Mouse (Mus musculus) left cerebral cortex, adult 9 months (tissue): ENCODE measurements around the gene Trak1.
A peak's percentile ranks its signal among the peaks of the same experiment; 100 is the strongest.

Experiments
- DNase-seq, 2 experiments: peaks; one replicate each; pipeline ENCODE4 v3.0.0; 2022; ENCODE audit warnings: low spot score in 2 of 2

Gene Trak1

DNA sequence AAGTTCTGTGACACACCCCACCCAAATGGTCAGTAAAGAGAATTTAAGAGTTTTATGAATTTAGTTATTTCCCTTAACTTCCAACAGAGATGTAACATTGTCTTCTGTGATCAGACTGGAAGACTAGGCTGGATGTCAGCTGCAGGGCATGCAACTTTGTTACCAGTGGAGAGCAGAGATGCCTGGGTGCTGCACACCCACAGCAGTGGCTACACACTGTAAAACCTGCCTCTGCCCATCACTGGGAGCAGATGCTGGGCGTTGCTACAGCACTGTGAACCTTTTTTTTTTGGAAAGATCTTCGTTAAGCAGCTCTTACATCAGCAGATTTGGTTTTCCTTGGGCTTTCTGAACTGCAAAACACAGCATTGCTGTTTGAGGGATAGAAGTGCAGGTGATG lies 97.6 kb downstream of the Trak1 start:
- DNase-seq = no peak

DNA sequence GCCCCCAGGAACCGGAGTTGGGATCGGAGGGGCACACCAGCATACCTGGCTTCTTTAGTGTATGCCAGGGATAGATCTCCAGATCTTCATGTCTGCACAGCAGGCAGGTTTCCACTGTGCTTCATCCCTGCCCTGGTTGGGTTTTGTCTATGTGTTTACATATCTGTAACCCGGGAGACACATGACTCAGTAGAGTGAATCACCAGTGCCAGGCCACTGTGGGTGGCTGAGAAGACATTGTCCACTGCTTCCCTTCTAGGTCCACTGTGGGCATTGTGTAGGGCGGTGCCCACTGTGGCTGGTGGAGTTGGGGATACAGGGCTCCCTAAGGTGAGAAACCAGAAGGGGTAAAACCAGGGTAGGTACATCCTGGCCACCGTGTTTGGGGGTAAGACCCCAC lies 98.5 kb downstream of the Trak1 start:
- DNase-seq = no peak

DNA sequence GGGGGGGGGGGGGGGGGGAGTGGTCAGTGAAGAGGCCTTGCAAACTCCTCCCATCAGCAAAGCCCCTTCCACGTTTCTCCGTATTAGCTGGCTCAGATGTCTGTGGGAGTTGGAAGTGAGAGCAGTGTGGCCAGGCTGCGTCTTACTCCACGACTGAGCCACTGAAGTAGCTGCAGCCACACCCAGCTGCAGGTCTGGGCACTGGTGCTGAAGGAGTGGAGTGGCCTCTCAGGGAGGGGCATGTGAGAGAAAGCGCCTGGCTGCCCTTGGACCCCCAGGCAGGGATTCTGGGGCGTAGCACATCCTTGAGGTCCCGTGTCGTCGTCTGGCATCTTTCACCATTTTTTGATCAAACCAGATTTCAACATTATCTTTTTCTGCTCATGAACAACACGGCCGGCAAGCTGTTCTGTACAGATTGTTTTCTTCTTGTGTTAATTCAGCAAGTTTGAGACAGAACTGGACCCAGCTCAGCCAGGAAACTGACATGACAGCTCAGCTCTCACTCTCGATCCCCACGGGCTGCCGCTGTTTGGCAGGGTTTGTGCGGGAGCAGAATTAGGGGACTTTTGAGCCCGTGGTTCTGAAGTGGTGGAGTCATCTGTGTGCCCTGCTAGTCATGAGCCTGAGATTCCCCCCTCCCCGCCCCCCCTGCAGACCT lies 100.9 kb downstream of the Trak1 start:
- DNase-seq = no peak

DNA sequence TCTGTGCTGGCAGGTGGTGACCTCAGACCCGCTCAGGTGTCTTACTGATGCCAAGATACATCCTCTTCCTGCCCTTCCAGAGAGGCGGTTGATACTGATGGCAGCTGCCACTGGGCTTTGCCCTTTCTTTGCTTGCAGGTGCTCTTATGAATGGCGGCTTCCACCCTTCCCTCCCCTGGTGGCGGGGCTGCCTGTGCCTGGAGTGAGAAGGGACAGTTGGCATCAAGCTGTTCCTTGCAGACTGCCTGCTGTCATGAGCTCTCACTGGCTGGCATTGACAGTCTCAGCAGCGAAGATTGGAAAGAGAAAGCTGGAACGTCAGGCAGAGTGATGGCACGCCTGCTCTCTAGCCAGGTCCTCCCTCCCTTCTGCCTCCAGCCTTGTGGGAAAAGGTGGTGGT lies 101.5 kb downstream of the Trak1 start:
- peak in 1 of 2 experiments; percentile 69 for DNase-seq

DNA sequence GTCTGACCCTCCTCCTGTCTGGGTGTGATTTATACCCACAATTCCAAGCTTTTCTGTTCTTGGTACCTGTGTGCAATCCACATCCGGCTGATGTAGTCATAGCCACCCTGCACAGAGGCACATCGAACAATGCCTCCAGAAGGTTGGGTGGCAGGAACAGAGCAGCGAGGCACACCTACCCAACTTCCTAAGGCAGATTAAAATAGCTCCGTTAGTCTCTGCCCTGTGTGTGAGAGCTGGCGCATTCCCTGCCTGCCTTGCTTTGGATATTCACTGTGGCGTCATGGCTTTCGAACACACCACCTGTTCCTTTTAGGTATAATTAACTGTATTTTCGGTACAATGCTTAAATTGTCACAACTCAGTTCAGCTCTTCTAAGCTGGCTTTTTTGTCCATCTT lies 103.3 kb downstream of the Trak1 start:
- peak in 1 of 2 experiments; percentile 68 for DNase-seq

DNA sequence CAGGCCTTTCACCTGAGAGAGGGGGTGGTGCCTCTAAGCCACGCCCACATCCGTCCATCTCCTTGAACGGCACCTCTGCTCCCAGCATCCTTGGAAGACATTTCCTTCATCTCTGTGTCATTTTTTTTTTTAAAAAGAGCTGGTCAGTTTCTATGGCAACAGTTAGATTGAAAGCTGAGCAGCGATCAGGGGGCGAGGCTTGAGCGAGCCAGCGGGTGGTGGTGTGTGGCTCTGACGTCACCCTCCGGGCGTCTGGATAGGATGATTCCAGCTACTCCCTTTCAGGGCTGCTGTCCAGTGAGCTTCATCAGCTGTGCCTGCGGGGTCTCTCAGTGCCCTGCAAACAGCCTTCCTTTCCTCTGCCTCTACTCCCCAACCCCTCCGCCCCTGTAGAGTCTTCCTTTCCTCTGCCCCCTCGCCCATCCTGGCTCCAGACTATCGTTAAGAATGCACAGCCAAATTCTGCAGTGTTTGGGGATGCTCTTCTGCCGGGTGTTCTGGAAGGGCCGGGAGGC lies 105.9 kb downstream of the Trak1 start:
- peak; percentile 78 to 86 for DNase-seq

DNA sequence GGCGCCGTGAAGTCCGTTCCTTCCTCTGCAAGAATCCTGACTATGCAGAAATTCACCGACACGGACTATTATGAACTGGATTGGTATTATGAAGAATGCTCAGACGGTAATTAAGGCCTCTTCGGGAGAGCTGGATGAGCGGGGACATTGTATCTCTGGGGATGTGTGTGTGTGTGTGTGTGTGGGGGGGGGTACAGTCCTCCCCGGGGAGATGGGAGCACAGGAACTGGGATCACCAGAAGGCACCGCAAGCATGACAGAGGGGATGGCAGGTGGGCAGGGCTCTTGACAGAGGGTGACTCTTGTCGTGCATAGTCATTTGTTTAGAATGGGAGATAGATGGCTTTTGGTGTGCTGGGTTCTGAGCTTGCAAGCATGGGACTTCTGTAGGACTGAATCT lies 106.4 kb downstream of the Trak1 start:
- no peak for DNase-seq

DNA sequence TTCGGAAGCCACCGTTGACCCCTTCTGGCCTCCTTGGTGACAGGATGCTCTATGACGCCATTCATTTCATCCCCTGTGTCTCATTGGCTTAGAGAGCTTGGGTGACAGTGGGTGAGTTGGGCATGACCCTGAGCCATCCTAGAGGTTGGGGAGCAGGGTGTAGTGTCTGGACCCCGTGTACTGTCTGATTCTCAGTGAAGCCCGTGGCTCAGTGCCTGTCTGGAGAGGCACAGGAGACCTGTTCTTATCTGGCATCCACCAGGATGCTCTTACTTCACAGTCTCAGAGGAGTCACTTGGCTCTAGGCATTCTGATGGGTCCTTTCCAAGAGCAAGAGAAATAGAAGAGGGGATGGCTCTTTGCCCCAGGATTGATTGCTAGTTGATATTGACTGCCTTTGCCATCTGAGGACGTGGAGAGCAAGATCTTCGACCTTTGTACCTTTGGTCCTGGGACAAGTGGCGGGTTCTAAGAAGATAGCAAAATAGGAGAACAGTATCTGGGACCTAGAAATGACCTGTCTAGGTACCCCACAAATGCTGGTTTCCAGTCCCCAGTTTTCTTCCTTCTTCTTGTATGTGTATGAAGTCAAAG lies 107.9 kb downstream of the Trak1 start:
- DNase-seq = no peak

DNA sequence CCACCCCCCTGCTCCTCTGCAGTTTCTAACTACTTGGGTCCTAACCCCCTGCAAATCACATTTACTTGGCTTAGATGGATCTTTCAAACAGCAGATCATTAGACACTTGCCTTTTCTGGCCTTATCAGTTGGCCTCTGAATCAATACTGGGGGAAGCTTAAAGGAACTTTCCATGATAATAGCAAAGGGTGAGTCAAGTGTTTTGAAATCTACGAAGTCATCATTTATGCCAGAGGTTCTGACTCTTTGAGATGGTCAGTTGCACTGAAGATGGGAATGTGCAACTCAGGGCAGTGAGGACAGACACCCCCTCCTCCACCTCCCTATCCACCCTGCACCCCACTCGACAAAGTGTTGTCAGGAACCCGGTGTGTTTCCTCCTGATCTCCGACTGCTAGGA lies 108.5 kb downstream of the Trak1 start:
- DNase-seq = no peak

DNA sequence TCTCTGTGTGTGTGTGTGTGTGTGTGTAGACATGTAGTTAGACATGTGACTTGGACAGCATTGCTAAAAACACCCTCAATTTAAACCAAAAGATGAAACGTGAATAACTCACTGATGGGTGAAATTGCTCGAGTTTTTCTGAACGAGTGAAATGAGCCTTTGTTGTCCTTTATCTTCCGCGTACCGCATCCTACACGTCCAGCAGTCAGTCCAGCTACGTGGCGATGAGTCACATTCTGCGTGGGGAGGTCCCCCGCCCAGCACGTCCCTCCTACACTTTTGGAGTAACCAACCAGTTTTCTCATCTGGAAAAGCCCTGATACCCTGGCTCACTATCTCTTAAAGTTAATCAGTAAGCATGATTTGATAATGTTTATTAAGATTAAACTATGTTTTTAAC lies 116.9 kb downstream of the Trak1 start:
- peak in 1 of 2 experiments; percentile 53 for DNase-seq

DNA sequence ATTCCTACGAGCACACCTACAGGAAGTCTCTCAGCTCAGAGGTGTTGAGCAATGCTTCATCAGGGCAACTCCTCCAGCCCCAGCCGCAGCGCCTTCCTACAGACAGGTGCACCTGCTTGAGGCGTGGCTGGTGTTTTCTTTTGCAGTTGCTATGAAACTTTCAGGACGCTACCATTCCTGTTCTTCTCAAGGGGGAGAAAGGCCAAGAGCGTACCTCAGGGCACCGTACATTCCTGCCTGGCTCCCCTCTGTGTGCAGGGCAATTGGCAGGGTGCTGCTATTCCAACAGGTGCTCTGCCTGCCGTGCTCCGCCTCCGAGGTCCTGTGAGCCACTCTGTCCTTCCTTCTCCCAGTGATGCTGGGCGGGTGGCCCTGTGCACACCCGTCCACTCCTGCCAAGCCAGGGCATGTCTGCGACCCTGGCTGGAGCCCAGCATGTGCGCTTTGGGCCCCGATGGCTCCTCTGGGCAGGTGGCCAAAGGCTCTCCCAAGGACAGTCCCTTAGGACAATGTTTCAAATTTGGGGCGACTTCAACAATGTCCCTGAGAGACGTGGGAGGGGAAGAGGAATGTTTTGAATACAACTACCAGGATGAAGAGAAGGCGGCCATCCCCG lies 118.4 kb downstream of the Trak1 start:
- DNase-seq = no peak

DNA sequence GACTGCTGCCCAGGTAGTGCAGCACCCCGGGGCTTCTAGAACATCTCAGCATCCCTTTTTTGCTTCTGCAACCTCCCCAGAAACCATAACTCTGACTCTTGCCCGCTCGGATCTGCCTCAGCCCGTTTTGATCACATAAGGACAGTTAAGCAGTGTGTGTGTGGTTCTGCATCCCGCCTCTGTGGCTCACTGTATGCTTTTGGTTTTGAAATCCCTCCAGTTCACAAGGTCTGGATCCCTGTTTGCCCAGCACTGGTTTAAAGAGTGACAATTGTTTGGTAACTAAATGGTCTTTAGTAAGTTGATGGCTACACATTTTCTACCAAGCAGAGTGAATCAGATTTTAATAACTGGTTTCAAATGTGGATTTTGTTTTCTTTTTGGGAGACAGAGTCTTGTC lies 119.2 kb downstream of the Trak1 start:
- no peak for DNase-seq

DNA sequence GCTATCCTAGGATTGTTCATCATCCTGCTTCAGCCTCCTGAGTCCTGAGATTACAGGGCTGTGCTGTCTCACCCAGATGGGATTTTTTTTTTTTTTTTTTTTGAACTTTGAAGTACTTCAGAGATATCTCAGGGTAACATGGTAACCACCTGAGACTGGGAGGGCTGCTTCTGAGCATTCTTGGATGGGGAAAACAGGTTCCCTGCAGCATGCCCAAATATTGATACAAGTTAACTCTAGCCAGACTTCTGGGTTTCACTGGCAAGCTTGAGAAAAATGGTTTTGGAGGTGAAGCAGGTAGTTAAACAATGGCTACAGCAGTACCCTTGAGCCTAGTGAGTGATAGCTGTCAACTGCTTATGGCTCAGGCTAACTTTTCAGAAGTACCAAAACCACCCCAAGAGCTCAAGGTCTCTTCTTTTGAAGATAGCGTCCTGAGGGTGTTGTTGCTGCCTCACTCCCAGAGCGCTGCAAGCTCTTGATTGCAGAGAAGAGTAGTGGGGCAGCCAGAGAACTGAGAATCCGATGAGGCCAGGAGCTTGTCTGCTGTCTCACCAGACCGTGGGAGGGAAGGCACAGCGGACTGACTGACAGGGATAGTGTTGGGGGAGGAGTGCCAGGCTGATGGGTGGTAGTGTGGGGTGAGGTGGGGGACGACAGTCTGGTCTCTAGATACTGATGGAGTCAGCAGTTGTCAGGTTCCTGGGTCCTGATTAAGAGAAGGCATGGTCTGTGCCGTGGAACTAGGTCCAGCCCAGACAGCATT lies 119.8 kb downstream of the Trak1 start:
- no peak for DNase-seq

DNA sequence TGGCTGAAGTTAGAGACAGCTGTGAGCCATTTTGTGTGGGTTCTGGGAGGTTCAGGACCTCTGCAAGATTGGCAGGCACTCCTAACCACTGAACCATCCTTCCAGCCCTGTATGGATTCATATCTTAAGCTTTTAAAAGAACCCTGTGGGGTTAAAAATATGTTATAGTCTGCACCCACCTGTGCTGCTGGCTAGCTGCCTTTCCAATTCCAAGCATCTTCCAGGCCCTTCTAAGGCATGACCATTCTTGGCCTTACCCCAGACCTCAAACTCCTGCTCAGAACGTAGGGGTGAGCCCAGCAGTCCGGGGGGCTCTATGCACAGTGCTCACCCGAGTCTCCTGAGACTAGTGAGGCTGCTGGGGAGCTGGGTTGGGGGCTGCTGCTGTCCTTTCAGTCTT lies 121.7 kb downstream of the Trak1 start:
- no peak for DNase-seq

DNA sequence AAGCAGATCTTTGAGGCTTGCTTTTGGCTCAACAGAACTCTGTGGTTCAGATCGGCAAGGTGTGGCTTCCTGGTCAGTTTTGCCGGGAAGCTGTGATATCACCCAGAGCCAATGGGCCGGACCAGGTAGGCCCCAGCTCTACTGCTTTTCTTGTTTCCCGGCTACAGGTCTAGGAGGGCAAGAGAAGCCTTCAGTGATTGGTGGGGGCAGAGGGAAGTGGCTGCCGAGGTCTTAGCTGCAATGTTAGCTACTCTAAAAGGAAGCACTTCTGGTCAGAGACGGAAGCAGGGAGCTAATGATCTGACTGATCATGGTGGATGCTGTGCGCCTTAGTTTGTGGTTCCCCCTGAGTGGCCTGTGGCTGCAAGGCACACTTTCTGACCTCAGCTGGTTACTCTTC lies 122.3 kb downstream of the Trak1 start:
- no peak for DNase-seq

DNA sequence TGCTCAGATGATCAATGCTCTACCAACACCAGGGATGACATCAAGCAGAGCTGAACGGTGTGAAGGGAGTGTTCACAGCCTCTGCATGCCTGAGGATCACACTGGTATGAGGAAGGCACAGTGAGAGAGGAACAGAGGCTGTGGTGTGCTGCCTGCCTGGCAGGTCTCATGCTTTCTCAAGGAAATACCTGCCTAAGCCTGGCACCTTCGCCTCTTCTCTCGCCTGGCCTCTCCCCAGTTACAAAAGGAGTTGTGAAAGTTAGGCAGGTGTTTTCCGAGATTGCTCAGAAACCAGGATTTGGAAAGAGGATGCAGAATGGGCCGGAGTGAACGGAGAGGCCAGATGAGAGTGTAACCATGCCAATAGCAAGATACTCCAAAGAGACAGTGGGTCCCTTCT lies 123.5 kb downstream of the Trak1 start:
- no peak for DNase-seq

DNA sequence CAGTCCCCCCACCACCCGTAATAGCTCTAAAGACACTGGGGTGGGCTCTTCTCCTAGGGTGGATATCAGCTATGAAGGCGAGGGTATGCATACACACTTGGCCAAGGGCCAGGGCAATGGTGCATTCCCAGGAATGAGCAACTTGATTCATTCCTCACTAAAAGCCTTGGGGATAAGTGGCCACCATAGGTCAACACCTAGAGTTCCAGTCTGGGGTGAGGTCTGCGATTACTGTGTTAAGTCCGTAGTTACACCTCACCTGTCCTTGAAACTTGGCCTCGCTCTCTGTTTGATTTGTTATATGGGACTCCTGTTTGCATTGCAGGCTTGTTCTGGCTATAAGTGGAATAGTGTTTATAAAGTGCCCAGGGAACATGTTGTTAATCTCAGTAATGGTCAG lies 125.1 kb downstream of the Trak1 start:
- no peak for DNase-seq

DNA sequence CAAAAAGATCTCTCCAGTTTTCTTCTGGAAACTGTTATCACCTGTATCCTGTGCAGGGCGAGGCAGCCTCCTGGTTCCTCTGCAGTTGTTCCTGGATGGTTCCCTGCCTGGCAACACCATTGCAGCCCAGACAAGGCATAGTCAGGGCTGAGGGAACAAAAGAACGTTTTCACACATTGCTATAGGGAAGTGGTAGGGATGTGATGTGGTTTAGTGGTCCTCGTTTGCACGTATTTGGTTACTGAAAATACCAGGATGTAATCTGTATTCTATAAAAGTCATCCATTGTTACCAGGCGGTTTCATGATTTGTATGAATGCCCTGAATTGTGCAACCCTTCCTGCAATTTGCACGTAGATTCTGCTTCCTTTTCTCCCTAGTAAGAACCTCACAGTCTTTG lies 126.3 kb downstream of the Trak1 start:
- no peak for DNase-seq

DNA sequence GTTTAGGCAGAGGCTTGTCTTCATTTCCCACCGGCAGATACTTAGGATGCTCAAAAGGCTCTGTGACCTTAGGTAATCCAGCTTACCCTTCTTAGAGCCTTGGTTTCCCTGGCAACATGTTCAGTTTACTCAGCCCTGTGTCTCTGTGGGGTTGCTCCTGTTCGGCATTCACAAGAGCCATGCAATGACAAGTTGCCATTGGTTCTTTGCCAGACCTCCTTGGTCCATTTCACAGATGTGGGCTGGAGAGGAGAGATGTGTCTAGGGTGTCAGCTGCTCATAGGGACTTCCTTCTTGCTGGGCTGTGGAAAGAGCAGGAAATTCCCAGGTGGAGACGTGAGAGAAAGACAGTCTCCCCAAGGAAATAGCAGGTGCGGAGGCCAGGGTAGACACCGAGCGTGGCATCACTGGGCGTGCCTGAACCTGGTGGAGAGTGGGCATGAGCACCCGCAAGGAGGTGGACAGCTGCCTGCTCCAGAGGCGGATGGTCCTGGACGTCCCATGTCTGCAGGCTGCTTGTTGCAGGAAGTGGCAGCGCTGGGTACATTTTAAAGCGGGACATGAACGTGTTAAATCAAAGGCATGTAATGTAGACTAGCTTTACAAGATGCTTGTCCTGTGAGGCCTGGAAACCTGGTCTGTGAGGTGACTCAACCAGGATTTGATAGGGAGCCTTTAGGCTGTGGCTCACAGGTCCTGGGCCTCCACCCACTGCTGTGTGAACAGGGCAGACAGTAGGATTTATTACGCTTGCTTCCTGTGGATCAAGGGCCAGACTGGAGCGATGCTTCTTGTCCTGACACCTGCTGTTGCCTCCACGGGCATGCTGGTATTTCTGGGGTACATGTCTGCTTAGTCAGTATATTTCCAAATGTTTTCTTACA lies 127.2 kb downstream of the Trak1 start:
- DNase-seq = no peak

DNA sequence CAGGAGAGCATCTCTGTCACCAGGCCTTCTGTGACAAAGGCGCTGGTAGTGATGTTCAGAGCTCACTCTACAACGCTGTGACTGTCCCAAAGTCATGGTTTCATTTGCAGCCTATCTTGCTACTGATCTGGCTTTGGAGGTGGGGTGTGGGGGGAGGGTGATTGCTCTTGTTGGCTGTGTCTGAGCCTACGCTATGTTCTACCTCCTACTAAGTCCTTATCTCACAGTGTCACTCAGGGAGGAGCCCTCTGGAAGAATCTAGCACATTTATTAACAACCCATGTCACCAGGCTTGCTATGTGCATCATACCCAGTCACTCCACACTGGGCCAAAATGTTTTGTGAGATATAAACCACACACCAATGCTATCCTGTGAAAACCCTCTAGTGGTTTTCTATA lies 129.1 kb downstream of the Trak1 start:
- no peak for DNase-seq

DNA sequence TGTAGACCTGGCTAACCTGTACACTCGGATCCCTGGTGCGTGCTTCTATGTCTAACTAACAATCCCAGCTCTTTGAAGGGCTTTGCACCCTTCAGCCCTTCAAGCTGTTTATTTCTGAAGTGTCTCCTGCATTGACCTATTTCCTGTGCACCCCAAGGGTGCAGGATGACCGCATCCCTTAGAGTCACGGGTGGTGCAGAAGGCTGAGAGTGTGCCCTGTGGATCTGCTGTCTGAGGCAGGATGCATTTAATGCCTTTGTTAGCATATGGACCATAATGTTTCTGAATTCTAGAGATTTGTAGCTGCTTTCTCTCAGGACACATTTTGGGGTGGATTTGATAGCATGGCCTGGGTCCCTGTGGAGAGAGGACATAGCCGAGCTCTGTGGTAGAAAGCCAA lies 129.6 kb downstream of the Trak1 start:
- no peak for DNase-seq

DNA sequence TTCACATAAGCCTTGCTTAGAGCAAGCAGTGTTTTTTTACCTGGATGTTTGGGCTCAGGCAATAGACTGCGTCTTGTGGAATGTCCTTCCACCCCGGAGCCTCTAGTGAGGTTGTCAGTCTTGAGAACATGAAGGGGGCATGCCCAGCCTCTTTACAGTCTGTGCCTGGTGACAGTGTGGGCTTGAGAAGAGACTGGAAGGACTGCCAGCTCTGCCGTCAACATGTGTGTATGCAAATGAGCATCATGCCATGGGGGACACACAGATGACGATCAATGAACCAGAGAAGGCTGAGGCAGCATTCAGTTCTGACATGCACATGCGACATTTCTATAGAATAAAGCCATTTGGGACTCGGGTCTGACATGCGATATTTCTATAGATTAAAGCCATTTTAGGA lies 132.3 kb downstream of the Trak1 start:
- DNase-seq = no peak
